Mouse (Mus musculus) liver, embryonic 15.5 days (tissue): ENCODE measurements at regions not wholly inside any gene's neighbourhood (a gene's known extent, or its start where the extent isn't known, plus 50 kb on each side); places are given as distances from the start of the nearest gene placed in this dataset.

Experiments used
- ATAC-seq: fragments of 200-750 bp; cut with Nextera tagmentation; 2 replicates; pipeline ENCODE4 v1.8.0; 2017; ENCODE audit warnings: moderate number of reproducible peaks, mild to moderate bottlenecking, moderate library complexity; ENCODE audit not compliant: insufficient read depth
- H3K27ac ChIP-seq: fragments of 300-500 bp; sonication (generic); replicated peaks from 2 replicates; pipeline ENCODE4 v1.5.1; 2015; ENCODE audit warnings: mild to moderate bottlenecking, inconsistent platforms
- H3K27me3 ChIP-seq: fragments of 300-500 bp; sonication (generic); 2 replicates; pipeline ENCODE4 v1.6.1; 2015; ENCODE audit warnings: mild to moderate bottlenecking, inconsistent platforms
- H3K36me3 ChIP-seq: fragments of 300-500 bp; sonication (generic); replicated peaks from 2 replicates; pipeline ENCODE4 v1.6.1; 2015; ENCODE audit warnings: moderate library complexity, mild to moderate bottlenecking, inconsistent platforms
- H3K4me1 ChIP-seq: fragments of 300-500 bp; sonication (generic); replicated peaks from 2 replicates; pipeline ENCODE4 v1.6.1; 2015; ENCODE audit warnings: inconsistent platforms
- H3K4me2 ChIP-seq: fragments of 300-500 bp; sonication (generic); 2 replicates; pipeline ENCODE4 v1.6.1; 2015; ENCODE audit warnings: moderate library complexity, mild to moderate bottlenecking, inconsistent platforms
- H3K4me3 ChIP-seq: fragments of 300-500 bp; sonication (generic); replicated peaks from 2 replicates; pipeline ENCODE4 v1.5.1; 2015; ENCODE audit warnings: mild to moderate bottlenecking, inconsistent platforms
- H3K9ac ChIP-seq: fragments of 300-500 bp; sonication (generic); 2 replicates; pipeline ENCODE4 v1.6.1; 2015; ENCODE audit warnings: moderate library complexity, mild to moderate bottlenecking, inconsistent platforms
- H3K9me3 ChIP-seq: fragments of 300-500 bp; sonication (generic); replicated peaks from 2 replicates; pipeline ENCODE4 v1.6.1; 2016; ENCODE audit warnings: inconsistent platforms
- WGBS: fragments of 180-500 bp; shearing (Covaris S2); methylation state at CpG from one replicate; pipeline ENCODE4 v1.1.7; 2015; ENCODE audit warnings: mixed read lengths; ENCODE audit not compliant: insufficient replicate concordance; 5-methylcytosine and 5-hydroxymethylcytosine counted together

DNA sequence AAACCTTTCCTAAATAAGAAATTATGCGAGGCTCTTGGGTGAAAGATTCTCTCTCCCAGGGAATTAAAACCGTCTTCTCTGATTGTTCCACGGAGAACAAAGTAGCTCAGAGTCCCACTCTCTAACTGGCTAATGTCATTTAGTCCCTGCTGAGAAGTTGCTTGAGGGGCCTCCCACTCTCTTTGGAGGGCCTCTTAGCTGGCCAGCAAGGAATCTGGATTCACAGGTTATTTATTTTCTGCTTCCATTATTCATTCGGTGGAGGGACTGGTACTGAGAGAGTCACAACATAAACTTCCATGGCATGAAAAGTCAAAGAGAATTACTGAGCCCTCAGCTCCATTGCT, 210.8 kb downstream of the Mex3b start:
- ATAC-seq: no peak
- Histone ChIP-seq H3K9me3 (no peaks in the 10 kb centered on the region), H3K4me2 (no peak overlapping the region), H3K4me3 (no peak overlapping the region), H3K9ac (no peak overlapping the region), H3K4me1 (no peaks in the 10 kb centered on the region; the same call in 1 of the 2 replicates), H3K36me3 (no peaks in the 10 kb centered on the region), H3K27ac (no peak overlapping the region), H3K27me3 (no peaks in the 10 kb centered on the region)
- WGBS: 56% methylated on average over 4 of the region's 4 CpGs

DNA sequence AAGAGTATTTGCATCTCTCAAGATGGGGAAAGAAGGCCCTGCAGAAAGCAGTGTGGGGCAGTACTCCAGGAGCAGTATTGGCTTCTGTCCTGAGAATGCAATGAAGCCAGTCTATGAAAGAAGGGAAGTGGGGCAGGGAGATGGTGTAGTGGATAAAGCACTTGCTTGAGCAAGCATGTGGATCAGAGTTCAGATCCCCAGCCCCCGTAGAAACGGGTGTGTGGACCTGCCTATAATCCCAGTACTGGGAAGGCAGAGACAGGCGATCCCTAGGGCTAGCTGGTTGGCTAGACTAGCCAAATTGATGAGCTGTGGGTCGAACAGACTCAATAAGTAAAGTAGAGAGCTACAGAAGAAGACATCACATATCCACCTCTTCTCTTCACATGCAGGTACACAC, 211.6 kb downstream of the Mex3b start:
- WGBS: 41% methylated on average over 4 of the region's 4 CpGs
- Histone ChIP-seq H3K27me3 (no peaks in the 10 kb centered on the region), H3K4me2 (no peak overlapping the region), H3K4me3 (no peak overlapping the region), H3K9ac (no peak overlapping the region), H3K27ac (no peak overlapping the region), H3K36me3 (no peaks in the 10 kb centered on the region), H3K9me3 (no peaks in the 10 kb centered on the region), H3K4me1 (no peaks in the 10 kb centered on the region; the same call in 1 of the 2 replicates)
- ATAC-seq: no peak

DNA sequence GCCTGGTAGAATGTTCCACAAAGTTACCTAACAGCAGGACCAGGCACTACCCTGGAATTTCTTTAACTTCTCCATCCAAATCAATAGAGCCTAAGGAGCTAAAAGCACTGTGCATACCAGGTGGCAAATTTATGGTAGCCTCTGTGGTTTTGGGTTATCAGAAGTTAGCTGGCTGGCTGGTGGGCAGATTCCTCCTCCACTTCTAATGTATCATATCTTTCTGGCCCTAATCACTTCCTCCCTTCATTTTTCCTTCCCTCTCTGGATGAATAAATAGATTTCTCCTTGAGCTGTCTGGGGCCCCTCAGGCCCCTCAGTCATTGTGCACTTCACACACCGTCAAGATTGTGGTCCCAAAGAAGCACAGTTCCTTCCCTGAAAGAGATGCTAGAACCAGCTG, 212.7 kb downstream of the Mex3b start:
- WGBS: 5% methylated on average over 1 of the region's 1 CpGs
- no peaks in the 10 kb centered on the region for H3K9me3 ChIP-seq
- H3K9ac ChIP-seq: no peak overlapping the region
- H3K27ac ChIP-seq: no peak overlapping the region
- no peaks in the 10 kb centered on the region; the same call in 1 of the 2 replicates for H3K4me1 ChIP-seq
- H3K4me3 ChIP-seq: no peak overlapping the region
- no peak overlapping the region for H3K4me2 ChIP-seq
- ATAC-seq: no peak
- no peaks in the 10 kb centered on the region for H3K27me3 ChIP-seq
- H3K36me3 ChIP-seq: no peaks in the 10 kb centered on the region

DNA sequence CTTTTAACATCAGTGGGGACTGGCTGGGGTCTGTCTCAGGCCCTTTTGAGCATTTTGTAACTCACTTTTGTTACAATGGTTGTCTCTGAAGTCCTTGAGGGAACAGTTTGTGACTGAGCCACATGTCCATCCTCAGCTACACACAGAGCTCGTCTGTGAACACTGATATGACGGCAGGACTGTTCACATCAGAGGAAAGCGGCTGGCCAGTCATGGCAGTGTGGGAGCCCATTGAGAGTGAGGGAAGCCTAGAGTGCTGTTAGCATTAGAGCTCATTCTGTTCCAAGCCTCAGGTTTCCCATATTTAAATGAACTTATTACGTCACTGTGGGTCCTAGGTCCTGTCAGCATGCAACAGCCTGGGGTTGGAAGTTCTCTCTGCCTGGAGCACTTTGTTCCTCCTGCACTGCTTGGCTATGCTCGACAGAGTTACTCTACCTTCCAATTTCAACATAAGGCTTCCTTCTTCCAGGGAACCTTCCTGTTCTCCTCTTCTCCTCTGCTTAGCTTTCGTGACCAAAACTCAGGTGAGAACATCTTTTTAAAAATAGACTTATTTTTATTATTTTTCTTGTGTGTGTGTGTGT, 217.5 kb downstream of the Mex3b start:
- WGBS: 28% methylated on average over 6 of the region's 6 CpGs
- H3K4me3 ChIP-seq: no peak overlapping the region
- no peaks in the 10 kb centered on the region for H3K36me3 ChIP-seq
- 0 out of 2 replicates have a peak, but pooled peaks cover 4% of the 10 kb centered on the region for H3K4me1 ChIP-seq
- H3K4me2 ChIP-seq: no peak overlapping the region
- no peak overlapping the region for H3K9ac ChIP-seq
- no peak for ATAC-seq
- H3K27me3 ChIP-seq: no peaks in the 10 kb centered on the region
- no peak overlapping the region for H3K27ac ChIP-seq
- no peaks in the 10 kb centered on the region for H3K9me3 ChIP-seq

DNA sequence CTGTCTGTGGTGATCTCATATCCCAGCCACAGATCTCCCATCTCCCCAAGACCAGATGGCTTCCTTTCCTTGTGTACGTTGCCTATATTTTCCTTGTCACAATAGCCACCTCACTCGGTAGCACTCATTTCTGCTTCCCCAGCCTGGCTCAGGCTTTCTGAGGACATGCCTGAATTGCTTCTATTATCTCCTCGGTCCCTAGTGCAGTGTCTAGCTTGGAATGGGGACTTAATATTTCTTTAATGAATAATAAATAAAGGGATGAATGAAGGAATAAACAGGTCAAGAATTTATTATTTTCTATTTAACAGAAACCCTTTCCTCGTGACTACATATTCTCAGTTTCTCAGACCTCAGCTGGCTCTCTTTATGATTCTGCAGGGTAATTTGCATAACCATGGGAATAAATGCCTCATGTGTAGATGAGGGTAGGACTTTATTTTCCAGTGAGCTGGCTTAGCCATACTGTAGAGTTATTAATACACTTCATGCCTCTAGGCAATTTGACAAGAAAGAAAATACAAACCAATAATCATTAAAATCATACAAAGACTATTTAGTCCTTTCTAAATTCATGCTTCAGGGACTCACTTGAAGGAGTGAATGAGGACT, 218.5 kb downstream of the Mex3b start:
- 0 out of 2 replicates have a peak, but pooled peaks cover 4% of the 10 kb centered on the region for H3K4me1 ChIP-seq
- WGBS: 39% methylated on average over 4 of the region's 4 CpGs
- H3K4me2 ChIP-seq: no peak overlapping the region
- no peak overlapping the region for H3K4me3 ChIP-seq
- H3K9me3 ChIP-seq: no peaks in the 10 kb centered on the region
- no peaks in the 10 kb centered on the region for H3K27me3 ChIP-seq
- no peak overlapping the region for H3K27ac ChIP-seq
- no peak overlapping the region for H3K9ac ChIP-seq
- ATAC-seq: no peak
- no peaks in the 10 kb centered on the region for H3K36me3 ChIP-seq

DNA sequence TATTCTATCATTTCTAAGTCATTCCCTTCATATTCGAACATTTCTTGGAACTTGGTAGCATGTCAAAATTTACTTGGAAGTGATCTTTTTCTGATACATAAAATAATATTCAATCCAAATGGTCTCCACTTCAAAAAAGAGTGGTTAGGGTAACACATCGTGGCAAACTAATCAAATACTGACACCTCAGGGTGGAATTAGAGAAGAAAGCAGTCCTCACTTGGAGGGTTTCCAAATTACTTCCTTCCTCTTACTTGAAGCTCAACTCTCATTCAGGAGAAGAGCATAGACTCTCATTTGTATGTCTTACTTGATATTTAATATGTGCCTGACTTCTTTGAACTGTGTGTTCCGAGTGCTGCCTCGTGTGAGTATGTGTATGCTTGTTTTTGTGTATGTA, 220.3 kb downstream of the Mex3b start:
- H3K36me3 ChIP-seq: no peaks in the 10 kb centered on the region
- 0 out of 2 replicates have a peak, but pooled peaks cover 4% of the 10 kb centered on the region for H3K4me1 ChIP-seq
- no peaks in the 10 kb centered on the region for H3K9me3 ChIP-seq
- no peak overlapping the region for H3K27ac ChIP-seq
- H3K4me2 ChIP-seq: no peak overlapping the region
- H3K4me3 ChIP-seq: no peak overlapping the region
- H3K27me3 ChIP-seq: no peaks in the 10 kb centered on the region
- no peak overlapping the region for H3K9ac ChIP-seq
- 34% methylated on average over 4 of the region's 4 CpGs for WGBS
- no peak for ATAC-seq

DNA sequence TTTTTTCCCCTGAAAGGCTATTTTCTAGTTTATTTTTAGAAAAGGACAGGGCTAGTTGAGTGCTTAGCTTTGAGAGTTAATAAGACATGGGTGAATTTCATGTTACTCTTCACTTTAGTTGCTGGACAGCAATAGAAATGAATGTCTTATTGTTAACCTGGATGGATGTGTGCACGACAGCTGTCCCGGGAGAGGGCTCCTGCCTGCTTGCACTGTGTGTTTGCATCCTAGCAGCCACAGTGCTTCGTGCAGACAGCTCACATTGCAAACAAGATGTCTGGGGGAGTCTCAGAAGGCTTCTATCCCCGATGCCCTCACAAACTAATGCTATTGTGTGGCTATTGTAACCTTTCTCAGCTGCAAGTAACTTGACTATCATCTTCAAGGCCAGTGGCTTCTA, 221.0 kb downstream of the Mex3b start:
- H3K27me3 ChIP-seq: no peaks in the 10 kb centered on the region
- no peaks in the 10 kb centered on the region for H3K9me3 ChIP-seq
- no peaks in the 10 kb centered on the region for H3K36me3 ChIP-seq
- 0 out of 2 replicates have a peak, but pooled peaks cover 4% of the 10 kb centered on the region for H3K4me1 ChIP-seq
- no peak overlapping the region for H3K4me2 ChIP-seq
- WGBS: 52% methylated on average over 4 of the region's 4 CpGs
- H3K27ac ChIP-seq: no peak overlapping the region
- ATAC-seq: no peak
- H3K9ac ChIP-seq: no peak overlapping the region
- H3K4me3 ChIP-seq: no peak overlapping the region

DNA sequence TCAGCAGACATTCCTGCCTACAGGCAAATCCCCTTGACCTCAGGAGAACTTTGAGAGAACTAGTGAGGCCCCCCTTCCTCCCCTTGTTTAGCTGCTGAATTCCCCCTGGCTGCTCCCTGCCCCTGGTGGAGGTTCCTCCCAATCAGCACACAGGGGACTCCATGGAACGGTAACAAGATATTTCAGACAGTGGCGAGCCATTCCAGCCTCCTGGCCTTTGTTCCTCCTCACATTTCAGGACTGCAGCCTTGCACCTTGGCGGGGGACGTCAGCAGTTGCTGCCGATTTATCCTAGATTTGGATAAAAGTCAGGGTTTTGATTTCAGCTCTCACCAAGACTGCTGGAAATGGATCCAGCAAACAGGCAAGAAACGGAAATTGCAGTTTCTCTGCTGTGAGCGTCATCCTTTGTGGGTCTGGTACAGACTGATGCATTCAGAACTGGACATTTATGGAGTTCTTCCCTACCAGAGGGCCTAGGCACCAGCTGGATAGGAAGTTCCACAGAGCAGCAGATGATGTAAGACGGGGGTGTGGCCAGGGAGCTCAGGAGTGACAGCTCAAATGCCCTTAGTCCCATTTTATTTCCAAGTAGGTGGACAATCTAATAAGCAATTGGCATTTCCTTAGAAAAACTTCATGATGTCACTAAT, 222.3 kb downstream of the Mex3b start:
- no peaks in the 10 kb centered on the region for H3K36me3 ChIP-seq
- H3K27me3 ChIP-seq: no peaks in the 10 kb centered on the region
- H3K4me3 ChIP-seq: no peak overlapping the region
- H3K4me1 ChIP-seq: 0 out of 2 replicates have a peak, but pooled peaks cover 4% of the 10 kb centered on the region
- WGBS: 46% methylated on average over 8 of the region's 8 CpGs
- no peaks in the 10 kb centered on the region for H3K9me3 ChIP-seq
- no peak overlapping the region for H3K9ac ChIP-seq
- H3K4me2 ChIP-seq: no peak overlapping the region
- no peak for ATAC-seq
- H3K27ac ChIP-seq: no peak overlapping the region

DNA sequence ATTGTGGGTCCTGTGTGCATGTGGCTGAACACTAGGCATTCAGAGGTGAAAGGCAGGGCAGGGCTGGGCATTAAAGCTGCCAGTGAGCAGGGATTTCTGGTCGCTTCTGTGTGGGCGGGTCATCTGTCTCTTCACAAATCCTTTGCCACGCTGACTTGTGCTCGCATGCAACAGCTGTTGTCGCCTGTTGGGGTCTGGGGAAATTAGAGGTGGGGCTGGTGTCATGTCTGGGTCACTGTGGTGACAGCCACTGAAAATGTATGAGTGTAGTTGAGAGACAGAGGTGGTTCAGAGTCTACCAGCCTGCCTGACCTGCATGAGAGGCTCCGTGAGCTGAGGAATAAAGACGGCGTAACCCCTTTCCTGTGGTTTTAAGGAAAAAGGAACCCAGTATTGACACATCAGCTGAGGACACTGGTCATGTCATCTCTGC, 226.8 kb downstream of the Mex3b start:
- WGBS: 21% methylated on average over 8 of the region's 8 CpGs
- Histone ChIP-seq H3K9me3 (no peaks in the 10 kb centered on the region), H3K4me1 (no peaks in the 10 kb centered on the region), H3K4me3 (no peak overlapping the region), H3K36me3 (no peaks in the 10 kb centered on the region), H3K27me3 (no peaks in the 10 kb centered on the region), H3K4me2 (no peak overlapping the region), H3K27ac (no peak overlapping the region), H3K9ac (no peak overlapping the region)
- no peak for ATAC-seq

DNA sequence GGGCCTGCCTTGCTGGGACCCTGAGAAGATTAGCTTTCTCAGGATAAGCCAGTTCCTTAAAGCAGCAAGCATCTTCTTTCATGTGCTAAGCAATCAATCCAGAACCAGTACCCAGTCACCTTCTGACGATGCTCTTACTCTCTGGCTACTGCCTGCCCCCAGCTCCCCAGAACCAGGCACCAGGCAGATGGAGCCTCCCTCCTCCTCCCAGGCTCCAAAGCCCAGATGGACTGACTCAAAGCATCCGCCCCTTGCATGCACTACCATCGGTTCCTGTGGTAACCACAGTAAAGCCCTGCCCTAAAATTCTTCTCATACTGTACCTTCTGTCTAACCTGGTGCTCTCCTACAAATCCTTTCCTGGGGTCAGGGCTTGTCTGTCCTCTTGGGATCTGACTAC, 227.8 kb downstream of the Mex3b start:
- Histone ChIP-seq H3K27me3 (no peaks in the 10 kb centered on the region), H3K4me3 (no peak overlapping the region), H3K4me1 (no peaks in the 10 kb centered on the region), H3K4me2 (no peak overlapping the region), H3K36me3 (no peaks in the 10 kb centered on the region), H3K9ac (no peak overlapping the region), H3K9me3 (no peaks in the 10 kb centered on the region), H3K27ac (no peak overlapping the region)
- ATAC-seq: no peak
- WGBS: 50% methylated on average over 3 of the region's 3 CpGs

DNA sequence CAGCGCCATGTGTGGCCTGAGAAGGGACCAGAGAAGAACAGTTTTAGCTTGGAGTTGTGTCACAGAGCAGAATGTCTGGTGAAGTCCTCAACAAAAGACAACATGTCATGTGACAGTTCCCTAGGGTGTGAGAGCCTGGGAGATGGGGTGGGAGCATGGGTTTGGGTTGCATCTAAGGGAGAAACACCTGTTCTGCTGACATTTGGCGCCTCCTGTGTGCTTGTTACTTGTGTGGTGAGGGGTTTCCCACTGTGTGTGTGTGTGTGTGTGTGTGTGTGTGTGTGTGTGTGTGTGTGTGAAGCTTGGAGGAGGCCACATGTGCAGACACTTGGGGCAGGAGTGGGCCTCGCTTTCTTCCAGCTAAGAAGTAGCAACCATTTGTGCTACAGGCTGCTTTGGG, 228.5 kb downstream of the Mex3b start:
- H3K4me2 ChIP-seq: no peak overlapping the region
- H3K36me3 ChIP-seq: no peaks in the 10 kb centered on the region
- WGBS: 68% methylated on average over 3 of the region's 3 CpGs

More for the DNA sequence above, 228.5 kb downstream of the Mex3b start:
- Histone ChIP-seq H3K4me3 (no peak overlapping the region), H3K9me3 (no peaks in the 10 kb centered on the region), H3K27me3 (no peaks in the 10 kb centered on the region), H3K27ac (no peak overlapping the region), H3K9ac (no peak overlapping the region), H3K4me1 (no peaks in the 10 kb centered on the region)
- ATAC-seq: no peak
